Mouse (Mus musculus): ENCODE measurements around the gene Msh3.

GRCm38 (mm10) chr13:92296490-92296889 lies 58.3 kb downstream of the Msh3 start:
- TF ChIP-seq CTCF (IDR thresholded peaks at IDR 0.05; ENCODE audit: borderline replicate concordance, insufficient read depth, low read length): no peak
- TF ChIP-seq POLR2A (IDR thresholded peaks at IDR 0.05; ENCODE audit: low read depth, low read length): no peak
